Mouse (Mus musculus) A20 (cell line): ENCODE results near the gene Krtap20-2.
"Not testable (repeated sequence)": the region's sequence is repeated elsewhere in the genome, so short reads cannot be mapped to it uniquely, and the experiment has no call there.

Source experiments
- DNase-seq: peaks from one replicate; pipeline ENCODE4 v3.0.0-alpha.2; 2011; ENCODE audit warnings: low read depth, low spot score

The Krtap20-2 gene

DNA sequence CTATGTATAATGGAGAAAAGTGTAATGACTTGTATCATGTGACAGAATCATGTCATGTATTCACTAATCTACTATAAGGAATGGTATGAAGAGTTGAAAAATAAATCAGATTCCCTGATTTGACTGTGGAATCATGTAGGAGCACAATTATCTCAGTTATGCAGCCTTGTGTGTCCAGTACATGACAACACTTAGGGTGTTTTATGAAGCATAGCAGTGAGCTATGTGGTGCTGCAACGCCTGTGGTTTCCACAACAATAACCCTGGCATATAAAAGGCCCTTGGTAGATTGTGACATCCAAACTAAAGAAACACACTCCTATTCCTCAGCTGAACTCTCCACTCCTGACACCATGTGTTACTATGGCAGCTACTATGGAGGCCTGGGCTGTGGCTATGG lies at the start of gene Krtap20-2:
Krtap20-2 (plus strand) TSS at position 301 of the 400 bp plus-strand sequence.
- DNase-seq = no peak

GRCm38 (mm10) chr16:89157652-89158051 lies 48.0 kb upstream of the Krtap20-2 start, which contains the start of gene Gm9789:
TSS of gene Gm9789 (plus strand) at chr16:89157952.
- no peak for DNase-seq

DNA sequence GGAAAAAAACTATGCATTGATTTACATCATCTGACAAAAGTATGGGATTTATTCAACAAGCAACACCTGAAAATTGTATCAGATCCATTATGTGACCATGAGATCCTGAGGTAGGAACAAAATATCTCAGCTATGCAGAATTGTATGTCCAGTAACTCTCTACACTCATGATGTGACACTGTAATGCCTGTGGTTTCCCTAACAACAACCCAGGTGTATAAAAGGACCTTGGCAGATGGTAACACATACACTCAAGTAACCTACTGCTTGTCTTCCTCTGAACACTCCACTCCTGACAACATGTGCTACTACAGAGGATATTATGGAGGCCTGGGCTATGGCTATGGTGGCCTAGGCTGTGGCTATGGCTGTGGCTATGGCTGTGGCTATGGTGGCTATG lies 36.5 kb upstream of the Krtap20-2 start, which contains the start of gene Gm7735:
Gm7735 (plus strand) TSS at position 301 of the 400 bp plus-strand sequence.
- DNase-seq = not testable (repeated sequence)

DNA sequence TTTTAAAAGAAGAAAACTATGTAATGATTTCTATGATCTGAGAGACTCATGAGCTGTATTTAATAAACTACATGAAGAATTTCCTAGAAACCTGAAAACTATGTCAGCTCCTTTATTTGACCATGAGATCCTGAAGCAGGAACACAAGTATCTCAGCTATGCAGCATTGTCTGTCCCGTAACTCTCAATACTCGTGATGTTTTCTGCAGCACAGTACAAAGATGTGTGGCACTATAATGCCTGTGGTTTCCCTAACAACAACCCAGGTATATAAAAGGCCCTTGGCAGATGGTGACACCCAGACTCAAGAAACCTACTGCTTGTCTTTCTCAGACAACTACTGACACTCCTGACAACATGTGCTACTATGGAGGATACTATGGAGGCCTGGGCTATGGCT lies 31.2 kb upstream of the Krtap20-2 start, which contains the start of gene 1110057P08Rik:
1110057P08Rik (plus strand) TSS at position 301 of the 400 bp plus-strand sequence.
- no peak for DNase-seq

GRCm38 (mm10) chr16:89188621-89189020 lies 17.0 kb upstream of the Krtap20-2 start:
- DNase-seq = no peak
